Mouse (Mus musculus): ENCODE data around the gene Syngap1. TPM values are rescaled to one million over a fixed set of nuclear protein-coding genes. Genes with fewer than 3 reads are reported as not detected.

The Syngap1 gene
- polyA plus RNA-seq (2012; rRNA removed): 112 and 113 TPM in 2 replicates

GRCm38 (mm10) chr17:26941031-26941789 lies at the start of gene Syngap1:
Syngap1 (plus strand) TSS chr17:26941253.

GRCm38 (mm10) chr17:26916711-26917482 lies 24.2 kb upstream of the Syngap1 start, which contains the start of gene Kifc5b:
Kifc5b (plus strand) TSS chr17:26917091.

GRCm38 (mm10) chr17:26932839-26933398 lies 8.1 kb upstream of the Syngap1 start, which contains the start of gene Phf1:
Phf1 (plus strand) TSS chr17:26933052.

GRCm38 (mm10) chr17:26939178-26939972 lies 1.7 kb upstream of the Syngap1 start, which contains the start of gene Cuta:
Cuta (minus strand) TSS chr17:26939569.

GRCm38 (mm10) chr17:26972703-26973574 lies 31.9 kb downstream of the Syngap1 start, which contains the start of gene Zbtb9:
Zbtb9 (plus strand) TSS chr17:26973167.

Other genes with a start within 250 kb of the Syngap1 start
- 8.7 and 9.2 TPM in 2 replicates for gene Crebrf, start 225.6 kb upstream of the Syngap1 start, polyA plus RNA-seq (2012; rRNA removed)
- 41.7 and 46.5 TPM in 2 replicates for gene Bnip1, start 160.2 kb upstream of the Syngap1 start, polyA plus RNA-seq (2012; rRNA removed)
- gene Nkx2-5, start 96.2 kb upstream of the Syngap1 start, polyA plus RNA-seq (2012; rRNA removed): 0.08 TPM in 1 of 2 replicates, not detected in the other
- gene Kifc5b, start 24.2 kb upstream of the Syngap1 start, polyA plus RNA-seq (2012; rRNA removed): 16.2 and 18.3 TPM in 2 replicates
- 51.7 and 59.2 TPM in 2 replicates for gene Phf1, start 8.2 kb upstream of the Syngap1 start, polyA plus RNA-seq (2012; rRNA removed)
- 111 and 114 TPM in 2 replicates for gene Cuta, start 1.7 kb upstream of the Syngap1 start, polyA plus RNA-seq (2012; rRNA removed)
- gene Zbtb9, start 31.9 kb downstream of the Syngap1 start, polyA plus RNA-seq (2012; rRNA removed): 22.9 and 25.2 TPM in 2 replicates
- gene Bak1, start 87.8 kb downstream of the Syngap1 start, polyA plus RNA-seq (2012; rRNA removed): 26.3 and 33.4 TPM in 2 replicates
- 2.1 and 4.4 TPM in 2 replicates for gene Itpr3, start 116.1 kb downstream of the Syngap1 start, polyA plus RNA-seq (2012; rRNA removed)
- gene Uqcc2, start 192.7 kb downstream of the Syngap1 start, polyA plus RNA-seq (2012; rRNA removed): 228 and 249 TPM in 2 replicates
- gene Ip6k3, start 226.5 kb downstream of the Syngap1 start, polyA plus RNA-seq (2012; rRNA removed): 0.18 and 0.21 TPM in 2 replicates

Data from central nervous system, embryonic 14 days (tissue).